Mouse (Mus musculus) E14TG2a.4 (cell line): ENCODE results near the gene Nipal3.

ENCODE experiments used
- CTCF ChIP-seq: conservative IDR thresholded peaks from 2 replicates; pipeline ENCODE4 v1.5.1; 2014; ENCODE audit warnings: low read length
- NANOG ChIP-seq: IDR thresholded peaks from 2 replicates; pipeline ENCODE4 v1.6.1; 2014; ENCODE audit warnings: borderline replicate concordance, low read length, mixed read lengths
- POU5F1 ChIP-seq: IDR thresholded peaks from 2 replicates; pipeline ENCODE4 v1.6.1; 2014; ENCODE audit warnings: low read length, borderline replicate concordance

GRCm38 (mm10) chr4:135451360-135452015, 43.4 kb downstream of the Nipal3 start:
- TF ChIP-seq CTCF: no peak
- TF ChIP-seq NANOG: no peak
- no peak for TF ChIP-seq POU5F1
